Mouse (Mus musculus): Measurements from ENCODE around the gene Nutm2. TPM values are rescaled to one million over a fixed set of nuclear protein-coding genes. Genes with fewer than 3 reads are reported as not detected.

Gene Nutm2
- not detected in 2 replicates for polyA plus RNA-seq (2012; rRNA removed)

GRCm38 (mm10) chr13:50467007-50467406, at the start of gene Nutm2:
Nutm2 (plus strand) TSS chr13:50467307.

GRCm38 (mm10) chr13:50417389-50418183, 49.5 kb upstream of the Nutm2 start, which contains the start of gene Fbxw17:
Fbxw17 (plus strand) TSS chr13:50417864.

GRCm38 (mm10) chr13:50443812-50444211, 23.3 kb upstream of the Nutm2 start, which contains the start of gene Gm47429:
Gm47429 (minus strand) TSS chr13:50443912.

Other genes with a start within 250 kb of the Nutm2 start
- gene Gm906, start 217.0 kb upstream of the Nutm2 start, polyA plus RNA-seq (2012; rRNA removed) = not detected in 2 replicates
- gene Fbxw17, start 49.4 kb upstream of the Nutm2 start, polyA plus RNA-seq (2012; rRNA removed) = 53.5 and 57.0 TPM in 2 replicates
- not detected in 2 replicates for gene Gm47429, start 23.4 kb upstream of the Nutm2 start, polyA plus RNA-seq (2012; rRNA removed)
- gene Gm904, start 175.9 kb downstream of the Nutm2 start, polyA plus RNA-seq (2012; rRNA removed) = not detected in 2 replicates
- gene Gm8765, start 231.0 kb downstream of the Nutm2 start, polyA plus RNA-seq (2012; rRNA removed) = not detected in 2 replicates